Mouse (Mus musculus): Measurements from ENCODE around the gene Sord. TPM values are rescaled to one million over a fixed set of nuclear protein-coding genes. Genes with fewer than 3 reads are reported as not detected.
A peak's percentile ranks its signal among the peaks of the same experiment; 100 is the strongest.

Gene Sord
- polyA plus RNA-seq, 1 experiment, result 646 TPM

DNA sequence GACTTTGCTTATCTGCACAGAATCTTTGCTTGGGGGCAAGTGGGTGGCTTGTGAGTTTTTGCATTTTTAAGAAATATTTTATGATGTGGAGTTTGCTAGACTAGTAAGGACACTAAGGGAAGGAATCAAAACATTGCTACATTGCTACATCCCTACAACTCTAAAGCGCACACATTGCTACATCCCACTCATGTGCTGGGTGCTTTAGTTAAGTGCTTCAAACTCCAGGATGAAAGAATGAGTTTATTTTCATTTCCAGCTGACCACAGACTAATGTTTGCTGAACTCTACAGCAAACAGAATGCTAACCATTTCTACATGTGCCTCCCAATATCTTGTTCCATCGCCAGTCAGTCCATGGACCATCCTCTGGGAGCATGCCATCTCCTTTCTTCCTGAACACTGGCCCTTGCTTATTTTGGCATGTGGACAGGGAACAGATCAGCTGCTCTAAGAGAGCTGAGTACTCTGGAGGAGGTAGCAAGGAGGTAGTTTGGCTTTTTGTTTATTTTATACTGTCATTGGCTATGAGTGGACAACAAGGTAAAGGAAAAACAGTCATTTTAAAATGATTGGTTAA is 3.4 kb downstream of the Sord start:
- WGBS, result 51% methylated on average over 2 of the region's 2 CpGs
- no peak for TF ChIP-seq POLR2A (IDR thresholded peaks at IDR 0.05; ENCODE audit: low read depth, low read length)
- no peak for TF ChIP-seq CTCF (conservative IDR thresholded peaks at IDR 0.05; ENCODE audit: insufficient read depth, insufficient read length, low read depth, low read length)

GRCm38 (mm10) chr2:122240735-122241134 is 6.2 kb downstream of the Sord start:
- no peaks in the 10 kb centered on the region for H3K27me3 ChIP-seq (replicated peaks; ENCODE audit: control insufficient read depth, insufficient read depth, low read length)
- TF ChIP-seq POLR2A (IDR thresholded peaks at IDR 0.05; ENCODE audit: low read depth, low read length) (no peak), CTCF (conservative IDR thresholded peaks at IDR 0.05; ENCODE audit: insufficient read depth, insufficient read length, low read depth, low read length) (no peak)
- DNase-seq, result peak; percentile 72
- H3K27ac ChIP-seq (ENCODE audit: insufficient read depth, low read depth, low read length), result peak overlapping the region; percentile 62
- H3K4me1 ChIP-seq (ENCODE audit: control insufficient read depth, insufficient read depth, low read length), result peaks cover 17% of the 10 kb centered on the region; the same call in 1 of the 2 replicates
- peaks cover 4% of the 10 kb centered on the region; the same call in 1 of the 2 replicates for H3K36me3 ChIP-seq (ENCODE audit: control insufficient read depth, insufficient read depth, low read length)
- no peak overlapping the region for H3K4me3 ChIP-seq (ENCODE audit: insufficient read depth, low read depth, low read length)

More for the DNA sequence above, 3.4 kb downstream of the Sord start:
- peak; percentile 76 for DNase-seq
- peaks cover 10% of the 10 kb centered on the region; the same call in 1 of the 2 replicates for H3K4me1 ChIP-seq (ENCODE audit: control insufficient read depth, insufficient read depth, low read length)
- no peak overlapping the region for H3K4me3 ChIP-seq (ENCODE audit: insufficient read depth, low read depth, low read length)
- no peaks in the 10 kb centered on the region; the same call in 1 of the 2 replicates for H3K36me3 ChIP-seq (ENCODE audit: control insufficient read depth, insufficient read depth, low read length)
- peak overlapping the region; percentile 94 for H3K27ac ChIP-seq (ENCODE audit: insufficient read depth, low read depth, low read length)
- H3K27me3 ChIP-seq (replicated peaks; ENCODE audit: control insufficient read depth, insufficient read depth, low read length), result no peaks in the 10 kb centered on the region

DNA sequence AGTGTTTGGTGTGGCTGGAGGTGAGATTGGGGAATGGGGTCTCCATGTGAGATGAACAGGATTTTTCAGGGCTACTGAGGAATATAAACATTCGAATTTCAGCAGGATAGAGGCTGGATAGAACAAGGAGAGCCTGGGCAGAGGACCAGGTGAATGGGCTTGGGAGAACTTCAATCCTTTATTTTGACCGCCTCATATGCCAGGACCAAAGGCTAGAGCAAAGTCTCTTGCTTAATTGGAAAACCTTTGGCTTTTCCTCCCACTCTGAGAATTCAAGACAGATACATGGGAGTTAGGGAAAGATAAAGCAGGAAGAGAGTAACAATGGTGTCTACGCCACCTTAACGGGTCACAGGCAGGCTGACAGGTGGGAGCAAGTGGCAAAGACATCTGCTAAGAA is 6.7 kb downstream of the Sord start:
- H3K36me3 ChIP-seq (ENCODE audit: control insufficient read depth, insufficient read depth, low read length), result peaks cover 4% of the 10 kb centered on the region; the same call in 1 of the 2 replicates
- no peaks in the 10 kb centered on the region for H3K27me3 ChIP-seq (replicated peaks; ENCODE audit: control insufficient read depth, insufficient read depth, low read length)
- WGBS, result 58% methylated on average over 4 of the region's 4 CpGs
- H3K4me3 ChIP-seq (ENCODE audit: insufficient read depth, low read depth, low read length), result no peak overlapping the region; the same call in 1 of the 2 replicates
- DNase-seq, result peak; percentile 80
- H3K4me1 ChIP-seq (ENCODE audit: control insufficient read depth, insufficient read depth, low read length), result peaks cover 17% of the 10 kb centered on the region; the same call in 1 of the 2 replicates
- peak overlapping the region; percentile 62 for H3K27ac ChIP-seq (ENCODE audit: insufficient read depth, low read depth, low read length)
- TF ChIP-seq POLR2A (IDR thresholded peaks at IDR 0.05; ENCODE audit: low read depth, low read length) (no peak), CTCF (conservative IDR thresholded peaks at IDR 0.05; ENCODE audit: insufficient read depth, insufficient read length, low read depth, low read length) (no peak)

DNA sequence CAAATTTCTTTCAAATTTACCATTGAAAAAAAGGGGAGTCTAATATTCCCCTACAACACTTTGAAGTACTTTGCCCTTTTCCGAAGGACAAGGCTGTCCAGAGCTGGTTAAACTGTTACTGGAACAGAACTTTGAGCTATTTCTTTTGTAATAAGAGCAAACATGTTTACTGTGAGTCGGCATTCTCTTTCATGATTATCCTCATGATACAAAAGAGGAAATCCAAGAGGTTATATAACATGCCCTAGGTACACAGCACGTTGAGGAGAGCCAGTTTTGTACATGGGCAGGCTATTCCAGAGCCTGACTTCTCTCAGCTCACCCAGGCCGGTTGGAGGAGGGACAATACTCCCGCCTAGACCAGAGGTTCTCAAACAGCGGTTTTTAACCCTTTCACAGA is 7.4 kb downstream of the Sord start:
- Histone ChIP-seq H3K27me3 (replicated peaks; ENCODE audit: control insufficient read depth, insufficient read depth, low read length) (no peaks in the 10 kb centered on the region), H3K4me3 (ENCODE audit: insufficient read depth, low read depth, low read length) (no peak overlapping the region), H3K4me1 (ENCODE audit: control insufficient read depth, insufficient read depth, low read length) (peaks cover 17% of the 10 kb centered on the region; the same call in 1 of the 2 replicates), H3K27ac (ENCODE audit: insufficient read depth, low read depth, low read length) (peak overlapping the region; percentile 62), H3K36me3 (ENCODE audit: control insufficient read depth, insufficient read depth, low read length) (peaks cover 8% of the 10 kb centered on the region; the same call in 1 of the 2 replicates)
- TF ChIP-seq POLR2A (IDR thresholded peaks at IDR 0.05; ENCODE audit: low read depth, low read length) (no peak), CTCF (conservative IDR thresholded peaks at IDR 0.05; ENCODE audit: insufficient read depth, insufficient read length, low read depth, low read length) (no peak)
- 28% methylated on average over 6 of the region's 6 CpGs for WGBS
- DNase-seq, result peak; percentile 91

DNA sequence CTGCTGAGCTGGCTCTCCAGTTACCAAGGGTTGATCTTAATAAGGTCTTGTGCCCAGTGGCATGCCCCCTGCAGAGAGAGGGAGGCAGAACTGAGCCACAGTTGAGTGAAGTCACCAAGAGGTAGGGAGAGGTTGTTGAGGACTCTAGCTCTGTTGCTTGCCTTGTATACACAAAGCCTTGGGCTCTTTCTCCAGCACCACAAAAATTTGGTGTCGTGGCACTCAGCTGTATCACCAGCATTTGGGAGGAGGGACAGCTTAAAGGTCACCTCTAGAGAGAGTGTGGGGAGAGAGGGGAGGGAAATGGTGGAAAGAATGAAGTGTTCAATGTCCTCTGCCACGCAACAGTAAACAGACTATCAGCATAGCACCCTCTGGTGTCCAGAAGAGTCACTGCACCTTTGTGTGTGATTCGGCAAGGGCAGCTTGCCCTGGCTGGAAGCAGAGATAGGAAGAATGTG is 9.2 kb downstream of the Sord start:
- peaks cover 17% of the 10 kb centered on the region; the same call in 1 of the 2 replicates for H3K4me1 ChIP-seq (ENCODE audit: control insufficient read depth, insufficient read depth, low read length)
- peak overlapping the region; percentile 62 for H3K27ac ChIP-seq (ENCODE audit: insufficient read depth, low read depth, low read length)
- no peak overlapping the region for H3K4me3 ChIP-seq (ENCODE audit: insufficient read depth, low read depth, low read length)
- DNase-seq, result peak; percentile 91
- 0% methylated on average over 3 of the region's 3 CpGs for WGBS
- TF ChIP-seq CTCF (conservative IDR thresholded peaks at IDR 0.05; ENCODE audit: insufficient read depth, insufficient read length, low read depth, low read length) (peak; percentile 97), POLR2A (IDR thresholded peaks at IDR 0.05; ENCODE audit: low read depth, low read length) (no peak)
- no peaks in the 10 kb centered on the region for H3K27me3 ChIP-seq (replicated peaks; ENCODE audit: control insufficient read depth, insufficient read depth, low read length)
- H3K36me3 ChIP-seq (ENCODE audit: control insufficient read depth, insufficient read depth, low read length), result peaks cover 11% of the 10 kb centered on the region; the same call in 1 of the 2 replicates

DNA sequence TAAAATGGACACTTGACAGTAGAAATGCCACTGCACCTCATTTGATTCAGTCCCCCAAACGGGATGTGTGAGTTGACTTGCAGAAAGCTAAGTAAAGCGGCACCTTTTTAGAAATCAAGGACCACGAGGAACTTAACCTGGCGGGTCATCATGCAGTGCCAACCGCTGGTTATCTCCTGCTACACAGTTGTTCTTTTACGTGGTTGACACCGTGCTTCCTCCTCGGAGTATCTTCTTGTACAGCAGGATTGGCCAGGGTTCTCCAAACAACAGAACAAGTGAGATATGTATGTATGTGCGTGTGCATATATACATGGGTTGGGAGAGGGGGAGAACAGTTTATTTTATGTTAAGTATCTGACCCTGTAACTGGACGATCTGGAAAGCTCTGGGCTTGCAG is 13.2 kb downstream of the Sord start:
- Histone ChIP-seq H3K36me3 (ENCODE audit: control insufficient read depth, insufficient read depth, low read length) (peaks cover 29% of the 10 kb centered on the region), H3K4me1 (ENCODE audit: control insufficient read depth, insufficient read depth, low read length) (peaks cover 9% of the 10 kb centered on the region; the same call in 1 of the 2 replicates), H3K27me3 (replicated peaks; ENCODE audit: control insufficient read depth, insufficient read depth, low read length) (no peaks in the 10 kb centered on the region), H3K27ac (ENCODE audit: insufficient read depth, low read depth, low read length) (no peak overlapping the region), H3K4me3 (ENCODE audit: insufficient read depth, low read depth, low read length) (no peak overlapping the region)
- no peak for DNase-seq
- 85% methylated on average over 10 of the region's 10 CpGs for WGBS
- TF ChIP-seq POLR2A (IDR thresholded peaks at IDR 0.05; ENCODE audit: low read depth, low read length) (no peak), CTCF (conservative IDR thresholded peaks at IDR 0.05; ENCODE audit: insufficient read depth, insufficient read length, low read depth, low read length) (no peak)

- Histone ChIP-seq H3K27ac (ENCODE audit: insufficient read depth, low read depth, low read length) (no peak overlapping the region), H3K27me3 (replicated peaks; ENCODE audit: control insufficient read depth, insufficient read depth, low read length) (no peaks in the 10 kb centered on the region), H3K4me3 (ENCODE audit: insufficient read depth, low read depth, low read length) (no peak overlapping the region), H3K36me3 (ENCODE audit: control insufficient read depth, insufficient read depth, low read length) (peaks cover 23% of the 10 kb centered on the region), H3K4me1 (ENCODE audit: control insufficient read depth, insufficient read depth, low read length) (no peaks in the 10 kb centered on the region)
- TF ChIP-seq POLR2A (IDR thresholded peaks at IDR 0.05; ENCODE audit: low read depth, low read length) (no peak), CTCF (conservative IDR thresholded peaks at IDR 0.05; ENCODE audit: insufficient read depth, insufficient read length, low read depth, low read length) (no peak)
- DNase-seq, result no peak
- WGBS, result 92% methylated on average over 5 of the region's 5 CpGs
These were observed 21.4 kb downstream of the Sord start for GRCm38 (mm10) chr2:122255997-122256396.

Data from kidney, adult 2 months (tissue).